Mouse (Mus musculus): ENCODE measurements around the gene Thoc7.

DNA sequence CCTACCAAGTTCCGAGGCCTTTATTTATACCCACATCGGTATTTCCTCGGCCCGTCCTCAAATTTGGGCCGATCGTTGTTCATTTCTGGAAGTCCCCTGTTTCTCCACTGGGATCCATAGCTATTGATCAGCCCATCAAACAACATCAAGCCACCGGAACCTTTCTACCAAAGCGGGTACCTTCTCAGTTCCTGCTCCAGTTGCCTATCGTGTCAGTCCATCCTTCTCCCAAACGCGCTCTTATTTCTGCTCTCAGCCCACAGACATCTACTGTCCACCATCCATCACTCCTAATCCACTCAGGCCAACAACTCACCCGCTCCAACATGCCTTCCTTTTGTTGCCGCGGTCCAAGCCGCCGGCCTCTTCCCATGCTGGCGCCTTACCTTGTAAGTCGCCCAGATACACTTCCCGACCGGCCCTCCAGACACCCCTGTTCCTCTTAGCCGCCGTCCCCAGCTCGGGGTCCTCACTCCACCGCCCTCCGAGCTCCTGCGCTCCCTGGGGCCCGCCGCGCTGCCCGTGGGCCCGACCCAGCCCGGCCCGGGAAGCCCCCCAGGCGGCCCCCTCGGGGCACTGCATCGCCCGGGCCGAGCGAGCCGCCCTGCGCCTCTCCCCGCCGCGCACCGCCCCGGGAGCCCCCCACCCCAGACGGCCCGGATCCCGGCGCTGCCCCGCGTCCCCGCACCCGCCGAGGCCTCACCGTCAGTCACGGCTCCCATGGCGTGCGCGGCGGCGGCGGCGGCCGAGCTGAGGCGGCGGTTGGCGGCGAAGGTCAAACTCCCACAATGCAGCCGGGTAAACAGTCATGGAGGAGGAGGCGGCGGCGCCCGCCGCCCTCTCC, 948 bp downstream of the Thoc7 start:
- no peak for TF ChIP-seq POLR2A (IDR thresholded peaks at IDR 0.05; ENCODE audit: borderline replicate concordance, control insufficient read depth, low read depth, low read length)
- TF ChIP-seq CTCF (IDR thresholded peaks at IDR 0.05; ENCODE audit: control insufficient read depth, insufficient read depth, low read length), result no peak
